Mouse (Mus musculus) liver, embryonic 15.5 days (tissue): ENCODE measurements around the gene Psma6. TPM values are rescaled to one million over a fixed set of nuclear protein-coding genes. Genes with fewer than 3 reads are reported as not detected.
A peak's percentile ranks its signal among the peaks of the same experiment; 100 is the strongest.

ENCODE experiments used
- ATAC-seq: fragments of 200-750 bp; cut with Nextera tagmentation; 2 replicates; pipeline ENCODE4 v1.8.0; 2017; ENCODE audit warnings: moderate number of reproducible peaks, mild to moderate bottlenecking, moderate library complexity; ENCODE audit not compliant: insufficient read depth
- H3K27ac ChIP-seq: fragments of 300-500 bp; sonication (generic); replicated peaks from 2 replicates; pipeline ENCODE4 v1.5.1; 2015; ENCODE audit warnings: mild to moderate bottlenecking, inconsistent platforms
- H3K27me3 ChIP-seq: fragments of 300-500 bp; sonication (generic); 2 replicates; pipeline ENCODE4 v1.6.1; 2015; ENCODE audit warnings: mild to moderate bottlenecking, inconsistent platforms
- H3K36me3 ChIP-seq: fragments of 300-500 bp; sonication (generic); replicated peaks from 2 replicates; pipeline ENCODE4 v1.6.1; 2015; ENCODE audit warnings: moderate library complexity, mild to moderate bottlenecking, inconsistent platforms
- H3K4me1 ChIP-seq: fragments of 300-500 bp; sonication (generic); replicated peaks from 2 replicates; pipeline ENCODE4 v1.6.1; 2015; ENCODE audit warnings: inconsistent platforms
- H3K4me2 ChIP-seq: fragments of 300-500 bp; sonication (generic); 2 replicates; pipeline ENCODE4 v1.6.1; 2015; ENCODE audit warnings: moderate library complexity, mild to moderate bottlenecking, inconsistent platforms
- H3K4me3 ChIP-seq: fragments of 300-500 bp; sonication (generic); replicated peaks from 2 replicates; pipeline ENCODE4 v1.5.1; 2015; ENCODE audit warnings: mild to moderate bottlenecking, inconsistent platforms
- H3K9ac ChIP-seq: fragments of 300-500 bp; sonication (generic); 2 replicates; pipeline ENCODE4 v1.6.1; 2015; ENCODE audit warnings: moderate library complexity, mild to moderate bottlenecking, inconsistent platforms
- H3K9me3 ChIP-seq: fragments of 300-500 bp; sonication (generic); replicated peaks from 2 replicates; pipeline ENCODE4 v1.6.1; 2016; ENCODE audit warnings: inconsistent platforms
- WGBS: fragments of 180-500 bp; shearing (Covaris S2); methylation state at CpG from one replicate; pipeline ENCODE4 v1.1.7; 2015; ENCODE audit warnings: mixed read lengths; ENCODE audit not compliant: insufficient replicate concordance; 5-methylcytosine and 5-hydroxymethylcytosine counted together
- polyA plus RNA-seq: library from polyadenylated mRNA; unstranded; fragments of >200 nt; fragmentation: Nextera tagmentation; extraction: Ambion mirVana; gene quantifications from 2 replicates; pipeline ENCODE4 v1.2.1, GENCODE M21; 2015

Psma6 gene
- polyA plus RNA-seq, 1 experiment from 2014 or later: 190 TPM

DNA sequence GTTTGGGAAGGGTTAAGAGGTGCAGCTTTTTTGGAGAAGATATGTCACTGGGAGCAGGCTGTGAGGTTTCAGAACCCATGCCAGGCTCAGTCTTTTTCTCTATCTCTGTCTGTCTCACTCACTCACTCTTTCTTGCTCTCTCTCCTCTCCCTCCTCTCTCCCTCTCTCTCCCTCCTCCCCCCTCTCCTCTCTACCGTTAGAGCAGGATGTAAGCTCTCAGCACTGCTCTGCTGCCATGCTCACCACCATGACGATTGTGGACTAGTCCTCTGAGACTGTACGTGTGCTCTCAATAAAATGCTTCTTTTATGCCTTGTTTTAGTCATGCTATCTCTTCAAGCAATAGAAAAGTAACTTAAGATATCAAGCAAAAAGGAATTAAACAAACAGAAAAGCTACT, 38.0 kb downstream of the Psma6 start:
- H3K27ac ChIP-seq: no peak overlapping the region
- 23% methylated on average over 3 of the region's 3 CpGs for WGBS

DNA sequence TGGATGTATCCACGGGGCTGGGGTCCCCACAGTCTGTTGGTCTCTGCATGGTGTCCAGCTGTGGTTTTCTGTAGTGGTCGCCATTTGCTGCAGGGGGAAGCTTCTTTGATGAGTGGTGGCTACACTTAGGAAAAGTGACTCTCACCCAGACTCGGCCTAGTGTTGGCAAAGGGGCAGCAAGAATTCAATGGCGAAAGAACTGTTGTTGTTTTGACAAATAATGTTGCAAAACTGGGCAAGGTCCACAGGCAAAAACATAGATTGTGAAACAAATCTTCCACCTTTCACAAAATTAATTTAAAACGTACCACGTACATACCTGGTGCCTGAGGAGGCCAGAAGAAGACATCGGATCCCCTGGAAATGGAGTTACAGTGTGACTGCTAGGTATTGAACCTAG, 42.3 kb downstream of the Psma6 start:
- Histone ChIP-seq H3K9me3 (no peaks in the 10 kb centered on the region), H3K4me3 (no peak overlapping the region), H3K4me1 (no peaks in the 10 kb centered on the region), H3K36me3 (no peaks in the 10 kb centered on the region), H3K4me2 (no peak overlapping the region), H3K27ac (no peak overlapping the region), H3K9ac (no peak overlapping the region), H3K27me3 (no peaks in the 10 kb centered on the region)
- no peak for ATAC-seq
- 66% methylated on average over 7 of the region's 7 CpGs for WGBS

More for the DNA sequence above, 38.0 kb downstream of the Psma6 start:
- no peaks in the 10 kb centered on the region for H3K4me1 ChIP-seq
- H3K36me3 ChIP-seq: peaks cover 33% of the 10 kb centered on the region
- H3K9me3 ChIP-seq: no peaks in the 10 kb centered on the region
- no peak overlapping the region for H3K4me3 ChIP-seq
- H3K27me3 ChIP-seq: no peaks in the 10 kb centered on the region
- ATAC-seq: no peak
- no peak overlapping the region for H3K4me2 ChIP-seq
- H3K9ac ChIP-seq: no peak overlapping the region

DNA sequence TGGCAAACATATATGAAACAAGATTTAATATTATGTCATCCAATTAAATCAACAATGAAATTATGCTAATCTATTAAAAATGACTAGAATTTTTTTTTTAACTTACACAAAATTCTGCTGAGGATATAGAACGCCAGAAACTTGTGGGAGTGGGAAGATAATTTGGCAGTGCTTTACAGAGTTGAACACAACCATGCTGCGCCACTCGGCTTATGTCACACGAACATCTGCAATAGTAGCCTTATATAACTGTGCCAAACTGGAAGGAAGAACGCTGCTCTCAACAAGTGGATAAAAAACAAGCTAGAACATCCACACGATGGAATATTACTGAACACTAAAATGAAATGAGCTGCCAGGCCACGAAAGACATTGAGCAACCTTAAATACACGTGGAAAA, 45.2 kb downstream of the Psma6 start:
- Histone ChIP-seq H3K36me3 (no peaks in the 10 kb centered on the region), H3K9ac (no peak overlapping the region), H3K9me3 (no peaks in the 10 kb centered on the region), H3K27me3 (0 out of 2 replicates have a peak, but pooled peaks cover 5% of the 10 kb centered on the region), H3K4me1 (no peaks in the 10 kb centered on the region), H3K4me2 (no peak overlapping the region), H3K4me3 (no peak overlapping the region), H3K27ac (no peak overlapping the region)
- ATAC-seq: no peak
- WGBS: 65% methylated on average over 8 of the region's 8 CpGs

DNA sequence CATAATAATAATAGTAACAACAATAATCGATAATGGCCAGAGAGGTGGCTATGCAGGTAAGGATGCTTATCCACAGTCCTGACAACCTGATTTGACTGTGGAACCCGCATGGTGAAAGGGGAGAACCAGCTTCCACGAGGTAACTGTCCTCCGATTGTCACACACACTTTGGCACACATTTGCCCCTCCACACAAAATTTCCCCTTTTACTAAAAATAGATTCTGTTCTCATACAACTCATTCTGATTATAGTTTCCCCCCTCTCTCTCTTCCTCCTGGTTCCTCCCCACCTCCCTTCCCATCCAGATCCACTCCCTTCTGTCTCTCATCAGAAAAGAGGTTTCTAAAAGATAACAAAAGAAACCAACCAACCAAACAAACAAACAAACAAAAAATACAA, 45.9 kb downstream of the Psma6 start:
- Histone ChIP-seq H3K9me3 (no peaks in the 10 kb centered on the region), H3K9ac (no peak overlapping the region), H3K36me3 (no peaks in the 10 kb centered on the region), H3K4me2 (no peak overlapping the region), H3K4me1 (no peaks in the 10 kb centered on the region), H3K4me3 (no peak overlapping the region), H3K27ac (no peak overlapping the region), H3K27me3 (0 out of 2 replicates have a peak, but pooled peaks cover 5% of the 10 kb centered on the region)
- WGBS: 50% methylated on average over 4 of the region's 4 CpGs
- no peak for ATAC-seq

DNA sequence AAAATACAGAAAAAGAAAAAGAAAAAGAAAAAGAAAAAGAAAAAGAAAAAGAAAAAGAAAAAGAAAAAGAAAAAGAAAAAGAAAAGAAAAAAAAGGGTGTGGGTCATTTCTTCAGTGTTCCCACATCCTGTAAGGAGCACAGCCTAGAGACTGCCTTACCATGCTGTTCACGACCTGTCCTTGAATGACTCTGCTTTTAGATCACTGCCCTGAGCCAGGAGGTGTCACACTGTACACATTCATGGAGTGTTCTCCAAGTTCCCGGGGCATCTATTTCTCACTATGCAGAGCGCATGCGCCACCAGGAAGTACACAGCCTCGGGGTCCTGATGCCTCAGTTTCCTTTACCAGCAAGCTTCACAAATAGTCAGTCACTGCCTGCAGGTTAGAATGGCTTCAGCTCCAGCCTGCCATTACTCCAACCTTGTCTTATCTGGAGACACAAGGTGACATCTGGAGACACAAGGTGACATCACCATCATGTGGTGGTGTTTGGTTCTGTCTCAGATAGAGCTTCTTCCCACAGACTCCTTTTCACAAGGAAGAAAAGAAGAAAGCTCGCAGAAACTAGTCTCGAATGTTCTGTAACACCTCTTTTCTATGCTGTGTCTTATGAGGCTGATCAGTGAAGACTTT, 48.4 kb downstream of the Psma6 start:
- Histone ChIP-seq H3K9ac (no peak overlapping the region), H3K4me2 (no peak overlapping the region), H3K4me1 (peaks cover 12% of the 10 kb centered on the region), H3K9me3 (no peaks in the 10 kb centered on the region), H3K36me3 (no peaks in the 10 kb centered on the region), H3K27ac (no peak overlapping the region), H3K27me3 (0 out of 2 replicates have a peak, but pooled peaks cover 5% of the 10 kb centered on the region), H3K4me3 (no peak overlapping the region)
- ATAC-seq: no peak
- 67% methylated on average over 7 of the region's 7 CpGs for WGBS

DNA sequence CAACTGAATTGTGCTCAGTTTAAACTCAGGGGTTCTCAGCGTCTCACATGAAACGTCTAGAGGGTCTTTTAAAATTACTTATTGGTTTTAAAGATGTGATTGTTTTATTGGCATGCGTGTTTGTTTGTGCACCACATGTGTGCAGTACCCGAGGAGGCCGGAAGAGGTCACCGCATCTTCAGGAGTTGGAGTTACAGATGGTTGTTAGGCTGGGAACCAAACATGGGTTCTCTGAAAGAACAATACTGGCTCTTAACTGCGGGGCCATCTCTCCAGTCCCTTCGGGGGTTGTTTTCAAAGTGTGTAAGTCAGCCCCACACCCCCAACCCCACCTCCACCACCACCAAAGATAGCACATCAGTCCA, 48.9 kb downstream of the Psma6 start:
- WGBS: 74% methylated on average over 8 of the region's 8 CpGs
- Histone ChIP-seq H3K27me3 (0 out of 2 replicates have a peak, but pooled peaks cover 5% of the 10 kb centered on the region), H3K4me1 (peaks cover 13% of the 10 kb centered on the region), H3K4me2 (no peak overlapping the region), H3K9me3 (no peaks in the 10 kb centered on the region), H3K36me3 (no peaks in the 10 kb centered on the region), H3K27ac (no peak overlapping the region), H3K9ac (no peak overlapping the region), H3K4me3 (no peak overlapping the region)
- no peak for ATAC-seq

DNA sequence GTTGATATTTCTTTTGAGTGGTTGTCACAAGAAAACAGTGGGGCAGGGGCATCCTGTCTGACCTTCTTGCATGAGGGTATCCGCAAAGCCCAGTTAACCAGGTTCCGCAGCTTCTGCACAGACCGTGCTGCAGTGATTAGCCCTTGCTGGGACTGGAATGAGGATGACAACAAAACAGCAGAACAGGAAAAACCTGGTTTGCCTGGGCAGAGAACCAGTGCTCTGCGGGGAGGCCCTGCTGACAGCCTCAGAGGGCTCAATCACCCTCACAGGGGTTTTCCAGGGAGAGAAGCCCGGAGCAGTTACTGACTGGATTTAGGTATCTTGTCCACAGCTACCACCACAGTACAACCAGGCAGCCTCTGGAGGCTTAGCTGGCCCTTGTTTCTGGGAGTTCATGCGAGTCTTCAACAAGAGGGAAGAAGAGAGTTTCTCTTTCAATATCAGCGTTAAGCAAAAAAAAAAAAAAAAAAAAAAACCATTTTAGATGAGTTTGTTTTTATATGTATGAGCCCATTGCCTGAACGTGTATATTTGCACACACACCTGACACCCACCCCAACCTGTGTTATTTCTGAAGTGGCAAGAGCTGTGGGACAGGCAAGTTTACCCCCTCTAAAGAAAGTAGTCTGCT, 49.9 kb downstream of the Psma6 start:
- H3K4me1 ChIP-seq: peaks cover 22% of the 10 kb centered on the region
- no peak overlapping the region for H3K4me2 ChIP-seq
- H3K27me3 ChIP-seq: 0 out of 2 replicates have a peak, but pooled peaks cover 5% of the 10 kb centered on the region
- 54% methylated on average over 8 of the region's 8 CpGs for WGBS
- no peak for ATAC-seq
- H3K9me3 ChIP-seq: no peaks in the 10 kb centered on the region
- no peak overlapping the region for H3K27ac ChIP-seq
- no peaks in the 10 kb centered on the region for H3K36me3 ChIP-seq
- H3K4me3 ChIP-seq: no peak overlapping the region
- H3K9ac ChIP-seq: no peak overlapping the region

DNA sequence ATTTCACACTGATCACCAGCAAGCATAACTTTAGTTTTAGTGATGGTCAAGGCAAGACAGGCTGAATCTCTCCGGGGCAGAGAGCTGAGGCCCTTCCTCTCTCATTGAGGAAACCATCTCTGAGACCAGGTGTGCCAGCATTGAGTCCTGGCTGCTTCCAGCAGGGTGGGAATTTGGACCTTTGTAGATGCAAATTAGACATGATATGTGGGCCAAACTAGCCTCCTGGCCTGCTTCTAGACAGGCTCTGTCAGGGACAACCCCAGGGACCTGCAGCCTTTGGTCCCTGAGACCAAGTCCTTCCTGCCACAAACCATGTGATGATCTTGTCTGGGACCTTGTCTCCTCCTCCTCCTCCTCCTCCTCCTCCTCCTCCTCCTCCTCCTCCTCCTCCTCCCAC, 51.1 kb downstream of the Psma6 start:
- Histone ChIP-seq H3K9ac (no peak overlapping the region), H3K4me2 (no peak overlapping the region), H3K4me3 (no peak overlapping the region), H3K36me3 (no peaks in the 10 kb centered on the region), H3K4me1 (peaks cover 22% of the 10 kb centered on the region), H3K27me3 (0 out of 2 replicates have a peak, but pooled peaks cover 5% of the 10 kb centered on the region), H3K27ac (no peak overlapping the region), H3K9me3 (no peaks in the 10 kb centered on the region)
- WGBS: 50% methylated on average over 1 of the region's 1 CpGs
- no peak for ATAC-seq

DNA sequence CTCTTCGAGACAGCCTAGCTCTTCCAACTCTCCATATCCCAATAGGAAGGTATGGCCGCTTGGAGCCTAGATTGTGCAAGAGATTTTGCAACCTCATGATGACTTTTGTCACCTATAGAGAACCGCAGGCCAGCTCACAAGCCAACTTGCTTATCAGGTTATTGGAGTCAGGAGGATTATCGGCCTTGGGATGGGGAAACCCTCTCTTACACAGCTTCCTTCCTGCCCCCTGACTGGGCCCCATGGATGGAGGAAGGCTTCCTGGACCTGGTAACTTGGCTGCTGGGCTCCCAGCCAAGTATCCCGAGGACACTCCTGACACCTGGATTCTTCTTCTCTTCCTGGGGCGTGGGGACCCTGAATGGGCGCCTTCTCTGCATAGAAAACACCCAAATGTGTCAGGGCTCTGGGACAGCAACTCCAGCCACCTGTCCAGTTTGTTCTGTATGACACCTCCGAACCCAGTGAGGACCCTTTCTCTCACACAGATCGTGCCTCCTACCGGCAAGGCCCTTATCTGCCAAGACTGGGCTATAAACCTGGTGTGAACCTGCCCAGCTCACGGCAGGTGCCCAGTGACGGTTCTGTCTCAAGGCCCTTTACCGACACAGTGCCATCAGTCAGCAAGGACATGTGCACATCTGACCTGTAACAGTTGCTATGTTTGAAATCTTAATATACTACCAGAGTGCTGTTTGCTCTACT, 53.3 kb downstream of the Psma6 start:
- 35% methylated on average over 13 of the region's 13 CpGs for WGBS
- 0 out of 2 replicates have a peak, but pooled peaks cover 5% of the 10 kb centered on the region for H3K27me3 ChIP-seq
- no peak overlapping the region for H3K4me2 ChIP-seq
- 0 out of 2 replicates have a peak, but pooled peaks have one; percentile 45 for ATAC-seq
- H3K27ac ChIP-seq: no peak overlapping the region
- H3K36me3 ChIP-seq: no peaks in the 10 kb centered on the region
- H3K4me1 ChIP-seq: peaks cover 22% of the 10 kb centered on the region
- H3K9me3 ChIP-seq: no peaks in the 10 kb centered on the region
- H3K9ac ChIP-seq: no peak overlapping the region
- H3K4me3 ChIP-seq: no peak overlapping the region

DNA sequence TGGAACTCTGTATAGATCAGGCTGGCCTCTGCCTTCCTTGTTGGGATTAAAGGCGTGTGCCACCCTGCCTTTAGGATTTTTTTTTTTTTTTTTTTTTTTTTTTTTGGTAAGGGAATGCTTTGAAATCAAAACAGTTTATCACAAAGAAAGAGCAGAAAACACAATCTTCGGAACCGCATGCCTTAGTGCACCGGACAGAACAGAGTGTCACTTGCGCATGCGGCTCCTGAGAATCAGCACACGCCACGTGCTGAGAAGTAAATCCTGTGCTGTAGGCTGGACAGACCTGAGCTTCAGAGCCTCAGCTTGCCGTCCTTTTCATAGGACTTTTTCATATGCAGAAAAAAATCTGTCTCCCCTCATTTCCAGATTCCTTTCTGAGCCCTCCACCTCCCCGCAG, 54.0 kb downstream of the Psma6 start:
- no peak overlapping the region for H3K27ac ChIP-seq

DNA sequence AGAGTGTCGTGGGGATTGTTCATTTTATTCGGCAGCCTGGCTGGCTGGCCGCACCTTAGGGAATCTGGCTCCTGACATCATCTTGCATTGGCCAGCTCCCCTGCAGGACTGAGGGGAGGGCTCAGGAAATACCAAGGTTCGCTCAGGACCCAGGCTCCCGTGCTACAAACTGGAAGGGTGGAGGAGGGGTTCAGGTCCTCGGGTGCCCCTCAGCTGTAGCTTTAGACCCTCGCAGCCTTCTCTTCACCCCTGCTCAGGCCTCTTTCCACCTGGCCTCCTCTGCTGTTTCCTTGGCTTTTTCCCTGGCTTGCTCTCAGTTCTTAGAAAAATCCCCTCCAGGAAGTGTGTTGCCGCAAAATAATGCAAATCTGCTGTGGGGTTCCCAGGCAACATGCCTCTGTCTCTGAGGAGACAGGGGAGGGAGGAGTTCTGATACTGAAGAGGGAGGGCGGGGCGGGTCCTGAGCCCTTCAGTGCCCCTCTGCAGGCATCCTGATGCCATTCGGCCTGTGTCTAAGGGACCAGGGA, 54.7 kb downstream of the Psma6 start:
- Histone ChIP-seq H3K27ac (no peak overlapping the region), H3K9ac (no peak overlapping the region), H3K4me3 (no peak overlapping the region), H3K9me3 (no peaks in the 10 kb centered on the region), H3K27me3 (0 out of 2 replicates have a peak, but pooled peaks cover 3% of the 10 kb centered on the region), H3K4me1 (peaks cover 30% of the 10 kb centered on the region), H3K36me3 (no peaks in the 10 kb centered on the region), H3K4me2 (peak overlapping the region; percentile 15; the same call in 1 of the 2 replicates)
- ATAC-seq: no peak
- WGBS: 40% methylated on average over 11 of the region's 11 CpGs

More for the DNA sequence above, 54.0 kb downstream of the Psma6 start:
- H3K4me2 ChIP-seq: no peak overlapping the region
- H3K9me3 ChIP-seq: no peaks in the 10 kb centered on the region
- no peak overlapping the region for H3K4me3 ChIP-seq
- WGBS: 78% methylated on average over 10 of the region's 10 CpGs
- ATAC-seq: no peak
- peaks cover 26% of the 10 kb centered on the region for H3K4me1 ChIP-seq
- no peaks in the 10 kb centered on the region for H3K36me3 ChIP-seq
- 0 out of 2 replicates have a peak, but pooled peaks cover 5% of the 10 kb centered on the region for H3K27me3 ChIP-seq
- no peak overlapping the region for H3K9ac ChIP-seq
